Mouse (Mus musculus): ENCODE measurements around the gene Ralgapa1. TPM values are rescaled to one million over a fixed set of nuclear protein-coding genes. Genes with fewer than 3 reads are reported as not detected.

Ralgapa1 gene
- polyA plus RNA-seq (2012; rRNA removed) = 24.5 and 30.5 TPM in 2 replicates

GRCm38 (mm10) chr12:55820661-55821314 lies at the start of gene Ralgapa1:
TSS of gene Ralgapa1 (minus strand) at chr12:55821167.
- no peak for DNase-seq (ENCODE audit: low read depth)

- DNase-seq (ENCODE audit: low read depth) = no peak
Observed at GRCm38 (mm10) chr12:55869622-55870322, 48.8 kb upstream of the Ralgapa1 start.

GRCm38 (mm10) chr12:55867738-55868137 lies 46.8 kb upstream of the Ralgapa1 start:
- DNase-seq (ENCODE audit: low read depth) = no peak

GRCm38 (mm10) chr12:55860631-55861030 lies 39.7 kb upstream of the Ralgapa1 start:
- no peak for DNase-seq (ENCODE audit: low read depth)

- no peak for DNase-seq (ENCODE audit: low read depth)
Observed at GRCm38 (mm10) chr12:55859409-55860349, 38.7 kb upstream of the Ralgapa1 start.

GRCm38 (mm10) chr12:55850650-55851049 lies 29.7 kb upstream of the Ralgapa1 start:
- DNase-seq (ENCODE audit: low read depth) = no peak

GRCm38 (mm10) chr12:55847851-55848250 lies 26.9 kb upstream of the Ralgapa1 start:
- no peak for DNase-seq (ENCODE audit: low read depth)

- no peak for DNase-seq (ENCODE audit: low read depth)
Observed at GRCm38 (mm10) chr12:55846741-55847140, 25.8 kb upstream of the Ralgapa1 start.

GRCm38 (mm10) chr12:55837495-55837894 lies 16.5 kb upstream of the Ralgapa1 start:
- DNase-seq (ENCODE audit: low read depth) = no peak

- DNase-seq (ENCODE audit: low read depth) = peak; percentile 66
Observed at GRCm38 (mm10) chr12:55836199-55836951, 15.4 kb upstream of the Ralgapa1 start, which contains the start of gene Brms1l. TSS of gene Brms1l (plus strand) at chr12:55836324.

- DNase-seq (ENCODE audit: low read depth) = no peak
Observed at GRCm38 (mm10) chr12:55835857-55836198, 14.9 kb upstream of the Ralgapa1 start.

GRCm38 (mm10) chr12:55834891-55835290 lies 13.9 kb upstream of the Ralgapa1 start:
- DNase-seq (ENCODE audit: low read depth) = no peak

GRCm38 (mm10) chr12:55833906-55834625 lies 13.1 kb upstream of the Ralgapa1 start:
- DNase-seq (ENCODE audit: low read depth) = no peak

GRCm38 (mm10) chr12:55832961-55833360 lies 12.0 kb upstream of the Ralgapa1 start:
- DNase-seq (ENCODE audit: low read depth) = no peak

- DNase-seq (ENCODE audit: low read depth) = no peak
Observed at GRCm38 (mm10) chr12:55831101-55831500, 10.1 kb upstream of the Ralgapa1 start.

GRCm38 (mm10) chr12:55825537-55825936 lies 4.6 kb upstream of the Ralgapa1 start:
- no peak for DNase-seq (ENCODE audit: low read depth)

GRCm38 (mm10) chr12:55824027-55824426 lies 3.1 kb upstream of the Ralgapa1 start:
- DNase-seq (ENCODE audit: low read depth) = no peak

GRCm38 (mm10) chr12:55820119-55820660 lies 777 bp downstream of the Ralgapa1 start:
- DNase-seq (ENCODE audit: low read depth) = no peak

- no peak for DNase-seq (ENCODE audit: low read depth)
Observed at GRCm38 (mm10) chr12:55816488-55816887, 4.5 kb downstream of the Ralgapa1 start.

- DNase-seq (ENCODE audit: low read depth) = no peak
Observed at GRCm38 (mm10) chr12:55805035-55805434, 15.9 kb downstream of the Ralgapa1 start.

- DNase-seq (ENCODE audit: low read depth) = no peak
Observed at GRCm38 (mm10) chr12:55801131-55801530, 19.8 kb downstream of the Ralgapa1 start.
